Mouse (Mus musculus): ENCODE data around the gene Rnf157.

Rnf157 gene

GRCm38 (mm10) chr11:116384171-116384570 is 28.7 kb downstream of the Rnf157 start:
- CTCF ChIA-PET = no interaction called here
- POLR2A ChIA-PET = interaction anchor here in 2 of 4 experiments (1.0 to 2.0 kb wide), 4 partner anchors 12 to 164 kb away, joined by 3 to 4 read pairs (median 4); no protein-coding TSS in a partner anchor

GRCm38 (mm10) chr11:116383070-116383469 is 29.8 kb downstream of the Rnf157 start:
- POLR2A ChIA-PET = interaction anchor here in 2 of 4 experiments (0.7 to 2.0 kb wide), 4 partner anchors 11 to 54 kb away, joined by 3 to 4 read pairs (median 4); no protein-coding TSS in a partner anchor
- CTCF ChIA-PET = interaction anchor here in 1 of 4 experiments (0.7 kb wide), 1 partner anchor 1385 kb away, joined by 4 read pairs; no protein-coding TSS in a partner anchor

- CTCF ChIA-PET = no interaction called here
- POLR2A ChIA-PET = interaction anchor here in 1 of 4 experiments (0.6 to 1.6 kb wide), 3 partner anchors 13 to 1653 kb away, joined by 3 to 4 read pairs (median 4); no protein-coding TSS in a partner anchor
Observed at GRCm38 (mm10) chr11:116380767-116381166, 32.1 kb downstream of the Rnf157 start.

- POLR2A ChIA-PET = interaction anchor here in 1 of 4 experiments (0.6 kb wide), 1 partner anchor 563 kb away, joined by 3 read pairs; no protein-coding TSS in a partner anchor
- CTCF ChIA-PET = no interaction called here
Observed at GRCm38 (mm10) chr11:116379530-116379929, 33.3 kb downstream of the Rnf157 start.

GRCm38 (mm10) chr11:116376945-116377661 is 35.7 kb downstream of the Rnf157 start:
- POLR2A ChIA-PET = interaction anchor here in 3 of 4 experiments (0.6 to 1.6 kb wide), 6 partner anchors 22 to 251 kb away, joined by 3 to 4 read pairs (median 3); partner anchors contain the start of gene Trim47 (in 1 of the 3)
- CTCF ChIA-PET = interaction anchor here (0.5 to 1.0 kb wide), 7 partner anchors 9 to 1562 kb away, joined by 3 to 5 read pairs (median 3); no protein-coding TSS in a partner anchor

- CTCF ChIA-PET = interaction anchor here in 3 of 4 experiments (0.6 to 1.6 kb wide), 5 partner anchors 15 to 364 kb away, joined by 3 to 6 read pairs (median 3); no protein-coding TSS in a partner anchor
- POLR2A ChIA-PET = interaction anchor here in 3 of 4 experiments (0.6 to 3.0 kb wide), 10 partner anchors 12 to 124 kb away, joined by 3 to 15 read pairs (median 3); partner anchors contain the start of gene Foxj1 (in 1 of the 3)
Observed at GRCm38 (mm10) chr11:116371894-116372450, 40.9 kb downstream of the Rnf157 start.

GRCm38 (mm10) chr11:116369633-116370032 is 43.2 kb downstream of the Rnf157 start:
- CTCF ChIA-PET = interaction anchor here in 2 of 4 experiments (0.6 to 4.0 kb wide), 7 partner anchors 9 to 616 kb away, joined by 3 to 17 read pairs (median 4); partner anchors contain the start of gene Mrpl38 (in 1 of the 2)
- POLR2A ChIA-PET = interaction anchor here in 3 of 4 experiments (0.7 to 3.2 kb wide), 9 partner anchors 32 to 611 kb away, joined by 3 to 11 read pairs (median 3); no protein-coding TSS in a partner anchor

- POLR2A ChIA-PET = interaction anchor here in 2 of 4 experiments (1.1 to 3.2 kb wide), 6 partner anchors 9 to 68 kb away, joined by 3 to 11 read pairs (median 4); no protein-coding TSS in a partner anchor
- CTCF ChIA-PET = interaction anchor here in 3 of 4 experiments (0.7 to 4.0 kb wide), 6 partner anchors 9 to 223 kb away, joined by 3 to 17 read pairs (median 3); no protein-coding TSS in a partner anchor
Observed at GRCm38 (mm10) chr11:116369051-116369450, 43.8 kb downstream of the Rnf157 start.

- ChIA-PET CTCF (interaction anchor here (0.6 to 4.0 kb wide), 11 partner anchors 18 to 1700 kb away, joined by 3 to 17 read pairs (median 3); partner anchors contain the start of gene Foxj1 (in 2 of the 4)), POLR2A (interaction anchor here (0.6 to 3.2 kb wide), 10 partner anchors 8 to 108 kb away, joined by 3 to 11 read pairs (median 4); no protein-coding TSS in a partner anchor)
Observed at GRCm38 (mm10) chr11:116368116-116368515, 44.7 kb downstream of the Rnf157 start.

- ChIA-PET POLR2A (interaction anchor here in 1 of 4 experiments (1.4 to 2.7 kb wide), 2 partner anchors 12 to 70 kb away, joined by 3 to 10 read pairs; no protein-coding TSS in a partner anchor), CTCF (interaction anchor here in 2 of 4 experiments (1.4 to 4.0 kb wide), 2 partner anchors 31 to 48 kb away, joined by 11 to 17 read pairs; partner anchors contain the start of gene Foxj1 (in 1 of the 2))
Observed at GRCm38 (mm10) chr11:116366647-116367046, 46.2 kb downstream of the Rnf157 start.

GRCm38 (mm10) chr11:116366124-116366523 is 46.7 kb downstream of the Rnf157 start:
- CTCF ChIA-PET = interaction anchor here in 1 of 4 experiments (0.6 to 1.4 kb wide), 2 partner anchors 18 to 70 kb away, joined by 4 read pairs; no protein-coding TSS in a partner anchor
- POLR2A ChIA-PET = no interaction called here

- POLR2A ChIA-PET = interaction anchor here in 3 of 4 experiments (0.6 to 1.5 kb wide), 4 partner anchors 21 to 89 kb away, joined by 3 read pairs; partner anchors contain the start of gene Exoc7 (in 1 of the 3)
Observed at GRCm38 (mm10) chr11:116365432-116365831, 47.4 kb downstream of the Rnf157 start.

GRCm38 (mm10) chr11:116362015-116362414 is 50.8 kb downstream of the Rnf157 start:
- CTCF ChIA-PET = interaction anchor here (0.5 to 2.0 kb wide), 5 partner anchors 43 to 934 kb away, joined by 3 to 8 read pairs (median 6); no protein-coding TSS in a partner anchor
- POLR2A ChIA-PET = interaction anchor here in 1 of 4 experiments (1.4 kb wide), 1 partner anchor 55 kb away, joined by 4 read pairs; the partner anchor contains the start of gene Exoc7

More at GRCm38 (mm10) chr11:116365432-116365831, 47.4 kb downstream of the Rnf157 start:
- CTCF ChIA-PET = interaction anchor here in 3 of 4 experiments (0.6 to 1.4 kb wide), 5 partner anchors 18 to 1593 kb away, joined by 3 to 5 read pairs (median 4); partner anchors contain the start of genes Foxj1 (in 1 of the 3) and Grb2 (in 1 of the 3)

- POLR2A ChIA-PET = interaction anchor here in 1 of 4 experiments (1.4 kb wide), 1 partner anchor 54 kb away, joined by 4 read pairs; the partner anchor contains the start of gene Exoc7
- CTCF ChIA-PET = interaction anchor here in 3 of 4 experiments (0.7 to 1.9 kb wide), 3 partner anchors 8 to 84 kb away, joined by 3 to 6 read pairs (median 6); no protein-coding TSS in a partner anchor
Observed at GRCm38 (mm10) chr11:116360915-116361314, 51.9 kb downstream of the Rnf157 start.

GRCm38 (mm10) chr11:116359652-116360051 is 53.2 kb downstream of the Rnf157 start:
- ChIA-PET CTCF (interaction anchor here in 3 of 4 experiments (0.6 to 1.9 kb wide), 5 partner anchors 9 to 321 kb away, joined by 3 to 6 read pairs (median 3); no protein-coding TSS in a partner anchor), POLR2A (interaction anchor here in 2 of 4 experiments (0.9 to 1.6 kb wide), 3 partner anchors 9 to 69 kb away, joined by 5 to 7 read pairs (median 5); no protein-coding TSS in a partner anchor)

GRCm38 (mm10) chr11:116358926-116359637 is 53.8 kb downstream of the Rnf157 start:
- POLR2A ChIA-PET = interaction anchor here in 3 of 4 experiments (0.7 to 1.6 kb wide), 4 partner anchors 9 to 70 kb away, joined by 3 to 7 read pairs (median 5); no protein-coding TSS in a partner anchor
- CTCF ChIA-PET = interaction anchor here in 2 of 4 experiments (0.6 to 1.9 kb wide), 4 partner anchors 8 to 86 kb away, joined by 3 to 6 read pairs (median 4); no protein-coding TSS in a partner anchor

- CTCF ChIA-PET = interaction anchor here in 3 of 4 experiments (0.6 to 1.8 kb wide), 6 partner anchors 19 to 135 kb away, joined by 3 to 6 read pairs (median 4); partner anchors contain the start of gene Foxj1 (in 1 of the 3)
- POLR2A ChIA-PET = interaction anchor here in 2 of 4 experiments (0.5 to 1.1 kb wide), 5 partner anchors 13 to 185 kb away, joined by 3 read pairs; no protein-coding TSS in a partner anchor
Observed at GRCm38 (mm10) chr11:116354521-116354920, 58.3 kb downstream of the Rnf157 start.

Measured in embryonic stem cell, embryonic (primary cell).